Mouse (Mus musculus) erythroid progenitor cell, adult 5-6 weeks (primary cell): Measurements from ENCODE around the gene Prox2. TPM values are rescaled to one million over a fixed set of nuclear protein-coding genes. Genes with fewer than 3 reads are reported as not detected.

Experiments
- ATAC-seq: replicated peaks from 2 replicates; pipeline ENCODE4 v1.8.0; 2016; ENCODE audit warnings: moderate number of reproducible peaks, mild to moderate bottlenecking, moderate TSS enrichment, inconsistent platforms; ENCODE audit not compliant: poor library complexity, low FRiP score, severe bottlenecking
- total RNA-seq, 2 experiments: library from RNA; stranded (forward) in 1 of 2; stranded (reverse) in 1 of 2; fragments of 150-400 nt in 1 of 2; fragments of 186-747, 209-891 nt in 1 of 2; gene quantifications; 2 replicates each; pipeline versions ENCODE4 v1.2.3 to v1.2.4; 2015 to 2017; ENCODE audit warnings: low replicate concordance in 2 of 2

The Prox2 gene
- total RNA-seq, 2 experiments from 2014 or later = 7.5 to 21.6 TPM

GRCm38 (mm10) chr12:85134043-85134794 lies 23.7 kb upstream of the Prox2 start:
- no peak for ATAC-seq

- ATAC-seq = no peak
These were observed 20.8 kb upstream of the Prox2 start for GRCm38 (mm10) chr12:85131361-85131760.

- ATAC-seq = no peak
These were observed 18.9 kb upstream of the Prox2 start for GRCm38 (mm10) chr12:85129426-85129978.

- no peak for ATAC-seq
These were observed 16.5 kb upstream of the Prox2 start for GRCm38 (mm10) chr12:85126986-85127603.

GRCm38 (mm10) chr12:85124751-85125150 lies 14.2 kb upstream of the Prox2 start:
- no peak for ATAC-seq

GRCm38 (mm10) chr12:85123645-85124044 lies 13.1 kb upstream of the Prox2 start:
- ATAC-seq = no peak

- no peak for ATAC-seq
These were observed 12.6 kb upstream of the Prox2 start for GRCm38 (mm10) chr12:85123108-85123530.

- ATAC-seq = no peak
These were observed 11.4 kb upstream of the Prox2 start for GRCm38 (mm10) chr12:85121806-85122459.

- no peak for ATAC-seq
These were observed 5.1 kb upstream of the Prox2 start for GRCm38 (mm10) chr12:85115678-85116077.

GRCm38 (mm10) chr12:85113917-85114316 lies 3.4 kb upstream of the Prox2 start:
- ATAC-seq = no peak

- no peak for ATAC-seq
These were observed 2.8 kb upstream of the Prox2 start for GRCm38 (mm10) chr12:85113337-85113736.

GRCm38 (mm10) chr12:85112550-85113251 lies 2.1 kb upstream of the Prox2 start:
- ATAC-seq = no peak

GRCm38 (mm10) chr12:85110011-85110697 lies 405 bp downstream of the Prox2 start:
- ATAC-seq = peak; percentile 76

GRCm38 (mm10) chr12:85109426-85109825 lies 1.1 kb downstream of the Prox2 start:
- ATAC-seq = no peak

GRCm38 (mm10) chr12:85108643-85109042 lies 1.9 kb downstream of the Prox2 start:
- no peak for ATAC-seq

- ATAC-seq = no peak
These were observed 4.3 kb downstream of the Prox2 start for GRCm38 (mm10) chr12:85106292-85106691.

GRCm38 (mm10) chr12:85104789-85105188 lies 5.8 kb downstream of the Prox2 start:
- no peak for ATAC-seq

- no peak for ATAC-seq
These were observed 7.5 kb downstream of the Prox2 start for GRCm38 (mm10) chr12:85103096-85103495.

- ATAC-seq = no peak
These were observed 8.9 kb downstream of the Prox2 start for GRCm38 (mm10) chr12:85101521-85102106.
